Mouse (Mus musculus) intestine, embryonic 14.5 days (tissue): Measurements from ENCODE around the gene Lpgat1. TPM values are rescaled to one million over a fixed set of nuclear protein-coding genes. Genes with fewer than 3 reads are reported as not detected.

Source experiments
- ATAC-seq: fragments of 200-750 bp; cut with Nextera tagmentation; replicated peaks from 2 replicates; pipeline ENCODE4 v1.8.0; 2017; ENCODE audit warnings: low read depth, moderate number of reproducible peaks, moderate TSS enrichment, moderate library complexity; ENCODE audit not compliant: low FRiP score, low TSS enrichment
- DNase-seq: peaks from one replicate; pipeline ENCODE4 v3.0.0-alpha.2; 2018; ENCODE audit warnings: low spot score
- H3K27ac ChIP-seq: fragments of 300-500 bp; sonication (generic); 2 replicates; pipeline ENCODE4 v1.5.1; 2014; ENCODE audit warnings: low read depth, mild to moderate bottlenecking, control low read depth
- H3K27me3 ChIP-seq: fragments of 300-500 bp; sonication (generic); replicated peaks from 2 replicates; pipeline ENCODE4 v1.6.1; 2014; ENCODE audit warnings: low read length, control low read depth; ENCODE audit not compliant: control insufficient read depth, insufficient read depth
- H3K36me3 ChIP-seq: fragments of 300-500 bp; sonication (generic); 2 replicates; pipeline ENCODE4 v1.6.1; 2014; ENCODE audit warnings: low read length, control low read depth; ENCODE audit not compliant: control insufficient read depth, insufficient read depth
- H3K4me1 ChIP-seq: fragments of 300-500 bp; sonication (generic); replicated peaks from 2 replicates; pipeline ENCODE4 v1.6.1; 2014; ENCODE audit warnings: low read length, control low read depth, mixed read lengths; ENCODE audit not compliant: control insufficient read depth, insufficient read depth
- H3K4me2 ChIP-seq: fragments of 300-500 bp; sonication (generic); 2 replicates; pipeline ENCODE4 v1.6.1; 2014; ENCODE audit warnings: low read length
- H3K4me3 ChIP-seq: fragments of 300-500 bp; sonication (generic); 2 replicates; pipeline ENCODE4 v1.5.1; 2014; ENCODE audit warnings: low read depth, low read length, control low read depth, mixed read lengths
- H3K9ac ChIP-seq: fragments of 300-500 bp; sonication (generic); 2 replicates; pipeline ENCODE4 v1.6.1; 2014; ENCODE audit warnings: mild to moderate bottlenecking, low read length
- H3K9me3 ChIP-seq: fragments of 300-500 bp; sonication (generic); 2 replicates; pipeline ENCODE4 v1.6.1; 2016; ENCODE audit warnings: low read length, control low read depth; ENCODE audit not compliant: control insufficient read depth
- WGBS: fragments of 180-500 bp; shearing (Covaris S2); extraction: QIAGEN DNeasy Blood & Tissue Kit; methylation state at CpG from one replicate; pipeline ENCODE4 v1.1.7; 2014; 5-methylcytosine and 5-hydroxymethylcytosine counted together
- polyA plus RNA-seq: library from polyadenylated mRNA; unstranded; fragments of >200 nt; fragmentation: Nextera tagmentation; extraction: Ambion mirVana; gene quantifications from 2 replicates; pipeline ENCODE4 v1.2.1, GENCODE M21; 2014

Gene Lpgat1
- polyA plus RNA-seq, 1 experiment from 2014 or later, result 22.2 TPM

GRCm38 (mm10) chr1:191804747-191805146 lies 87.1 kb downstream of the Lpgat1 start:
- Histone ChIP-seq H3K36me3 (no peaks in the 10 kb centered on the region), H3K4me1 (no peaks in the 10 kb centered on the region), H3K4me2 (no peak overlapping the region), H3K9me3 (no peaks in the 10 kb centered on the region), H3K27ac (no peak overlapping the region), H3K9ac (no peak overlapping the region), H3K27me3 (no peaks in the 10 kb centered on the region), H3K4me3 (no peak overlapping the region)
- WGBS, result 67% methylated on average over 5 of the region's 5 CpGs
- ATAC-seq (no peak), DNase-seq (no peak)

GRCm38 (mm10) chr1:191805788-191806187 lies 88.2 kb downstream of the Lpgat1 start:
- 74% methylated on average over 6 of the region's 6 CpGs for WGBS
- ATAC-seq, result no peak
- Histone ChIP-seq H3K9ac (no peak overlapping the region), H3K4me3 (no peak overlapping the region), H3K4me1 (no peaks in the 10 kb centered on the region), H3K36me3 (no peaks in the 10 kb centered on the region), H3K4me2 (no peak overlapping the region), H3K27ac (no peak overlapping the region), H3K27me3 (no peaks in the 10 kb centered on the region), H3K9me3 (no peaks in the 10 kb centered on the region)
- no peak for DNase-seq

- no peaks in the 10 kb centered on the region for H3K36me3 ChIP-seq
- DNase-seq (no peak), ATAC-seq (no peak)
- no peak overlapping the region for H3K27ac ChIP-seq
- H3K9me3 ChIP-seq, result no peaks in the 10 kb centered on the region
- WGBS, result 90% methylated on average over 4 of the region's 4 CpGs
- no peaks in the 10 kb centered on the region for H3K27me3 ChIP-seq
- H3K4me1 ChIP-seq, result no peaks in the 10 kb centered on the region
- no peak overlapping the region for H3K4me3 ChIP-seq
- no peak overlapping the region for H3K4me2 ChIP-seq
- H3K9ac ChIP-seq, result no peak overlapping the region
Measured at GRCm38 (mm10) chr1:191806740-191807139, 89.1 kb downstream of the Lpgat1 start.

GRCm38 (mm10) chr1:191807979-191808378 lies 90.3 kb downstream of the Lpgat1 start:
- ATAC-seq (no peak), DNase-seq (no peak)
- Histone ChIP-seq H3K36me3 (no peaks in the 10 kb centered on the region), H3K27me3 (no peaks in the 10 kb centered on the region), H3K4me2 (no peak overlapping the region), H3K27ac (no peak overlapping the region), H3K9ac (no peak overlapping the region), H3K4me1 (no peaks in the 10 kb centered on the region), H3K4me3 (no peak overlapping the region), H3K9me3 (no peaks in the 10 kb centered on the region)
- 85% methylated on average over 7 of the region's 7 CpGs for WGBS

GRCm38 (mm10) chr1:191808688-191809223 lies 91.1 kb downstream of the Lpgat1 start:
- 77% methylated on average over 12 of the region's 12 CpGs for WGBS
- Histone ChIP-seq H3K4me1 (no peaks in the 10 kb centered on the region), H3K4me3 (no peak overlapping the region), H3K9me3 (no peaks in the 10 kb centered on the region), H3K36me3 (no peaks in the 10 kb centered on the region), H3K4me2 (no peak overlapping the region), H3K9ac (no peak overlapping the region), H3K27ac (no peak overlapping the region), H3K27me3 (no peaks in the 10 kb centered on the region)
- DNase-seq (no peak), ATAC-seq (no peak)

GRCm38 (mm10) chr1:191811774-191812173 lies 94.1 kb downstream of the Lpgat1 start:
- ATAC-seq (no peak), DNase-seq (no peak)
- WGBS, result 89% methylated on average over 12 of the region's 12 CpGs
- no peaks in the 10 kb centered on the region for H3K9me3 ChIP-seq
- H3K4me3 ChIP-seq, result no peak overlapping the region
- no peak overlapping the region for H3K9ac ChIP-seq
- H3K4me2 ChIP-seq, result no peak overlapping the region
- H3K36me3 ChIP-seq, result no peaks in the 10 kb centered on the region
- no peaks in the 10 kb centered on the region for H3K27me3 ChIP-seq
- H3K4me1 ChIP-seq, result no peaks in the 10 kb centered on the region
- no peak overlapping the region for H3K27ac ChIP-seq

- ATAC-seq (no peak), DNase-seq (no peak)
- Histone ChIP-seq H3K9me3 (no peaks in the 10 kb centered on the region), H3K4me3 (no peak overlapping the region), H3K27me3 (no peaks in the 10 kb centered on the region), H3K9ac (no peak overlapping the region), H3K27ac (no peak overlapping the region), H3K4me2 (no peak overlapping the region), H3K4me1 (peaks cover 6% of the 10 kb centered on the region; the same call in 1 of the 2 replicates), H3K36me3 (no peaks in the 10 kb centered on the region)
- WGBS, result 82% methylated on average over 13 of the region's 13 CpGs
Measured at GRCm38 (mm10) chr1:191812949-191813691, 95.5 kb downstream of the Lpgat1 start.

- WGBS, result 91% methylated on average over 4 of the region's 4 CpGs
Measured at GRCm38 (mm10) chr1:191814240-191814639, 96.6 kb downstream of the Lpgat1 start.

GRCm38 (mm10) chr1:191814935-191815334 lies 97.3 kb downstream of the Lpgat1 start:
- Histone ChIP-seq H3K27ac (no peak overlapping the region), H3K4me2 (no peak overlapping the region), H3K27me3 (no peaks in the 10 kb centered on the region), H3K4me3 (no peak overlapping the region), H3K9ac (no peak overlapping the region), H3K4me1 (peaks cover 6% of the 10 kb centered on the region; the same call in 1 of the 2 replicates), H3K36me3 (no peaks in the 10 kb centered on the region), H3K9me3 (no peaks in the 10 kb centered on the region)
- no peak for ATAC-seq
- 38% methylated on average over 5 of the region's 5 CpGs for whole genome bisulfite sequencing
- DNase-seq, result no peak

More at GRCm38 (mm10) chr1:191814240-191814639, 96.6 kb downstream of the Lpgat1 start:
- Histone ChIP-seq H3K9ac (no peak overlapping the region), H3K4me1 (peaks cover 6% of the 10 kb centered on the region; the same call in 1 of the 2 replicates), H3K36me3 (no peaks in the 10 kb centered on the region), H3K27me3 (no peaks in the 10 kb centered on the region), H3K4me2 (no peak overlapping the region), H3K9me3 (no peaks in the 10 kb centered on the region), H3K27ac (no peak overlapping the region), H3K4me3 (no peak overlapping the region)
- ATAC-seq (no peak), DNase-seq (no peak)
